Mouse (Mus musculus) brain, embryonic 18.5 days (tissue): ENCODE measurements around the gene Sart1.
"Not testable (repeated sequence)": the region's sequence is repeated elsewhere in the genome, so short reads cannot be mapped to it uniquely, and the experiment has no call there.

Source experiments
- DNase-seq: peaks from one replicate; pipeline ENCODE4 v3.0.0-alpha.2; 2012; ENCODE audit warnings: low read depth, low spot score

The Sart1 gene

GRCm38 (mm10) chr19:5414534-5414957 is 26.0 kb upstream of the Sart1 start:
- no peak for DNase-seq

GRCm38 (mm10) chr19:5413840-5414239 is 25.3 kb upstream of the Sart1 start:
- no peak for DNase-seq

GRCm38 (mm10) chr19:5411961-5412360 is 23.5 kb upstream of the Sart1 start:
- no peak for DNase-seq

- DNase-seq = no peak
Observed at GRCm38 (mm10) chr19:5410641-5411040, 22.1 kb upstream of the Sart1 start.

GRCm38 (mm10) chr19:5409068-5409467 is 20.6 kb upstream of the Sart1 start:
- DNase-seq = no peak

GRCm38 (mm10) chr19:5408057-5409001 is 19.8 kb upstream of the Sart1 start:
- DNase-seq = no peak

- no peak for DNase-seq
Observed at GRCm38 (mm10) chr19:5407133-5407532, 18.6 kb upstream of the Sart1 start.

GRCm38 (mm10) chr19:5406531-5407126 is 18.1 kb upstream of the Sart1 start:
- DNase-seq = not testable (repeated sequence)

GRCm38 (mm10) chr19:5405924-5406323 is 17.4 kb upstream of the Sart1 start:
- DNase-seq = no peak

- no peak for DNase-seq
Observed at GRCm38 (mm10) chr19:5402293-5402692, 13.8 kb upstream of the Sart1 start, which contains the start of gene Tsga10ip. TSS of gene Tsga10ip (minus strand) at chr19:5402526.

GRCm38 (mm10) chr19:5401073-5401472 is 12.6 kb upstream of the Sart1 start:
- DNase-seq = not testable (repeated sequence)

GRCm38 (mm10) chr19:5395371-5395770 is 6.9 kb upstream of the Sart1 start:
- no peak for DNase-seq

- no peak for DNase-seq
Observed at GRCm38 (mm10) chr19:5394168-5394567, 5.7 kb upstream of the Sart1 start.

- no peak for DNase-seq
Observed at GRCm38 (mm10) chr19:5392892-5393291, 4.4 kb upstream of the Sart1 start.

GRCm38 (mm10) chr19:5390416-5390815 is 1.9 kb upstream of the Sart1 start:
- DNase-seq = no peak

- DNase-seq = no peak
Observed at GRCm38 (mm10) chr19:5389647-5390046, 1.1 kb upstream of the Sart1 start.

- DNase-seq = no peak
Observed at GRCm38 (mm10) chr19:5388011-5388441, 477 bp downstream of the Sart1 start.

GRCm38 (mm10) chr19:5384715-5385114 is 3.8 kb downstream of the Sart1 start:
- DNase-seq = no peak

GRCm38 (mm10) chr19:5383326-5383725 is 5.2 kb downstream of the Sart1 start:
- DNase-seq = no peak

GRCm38 (mm10) chr19:5377446-5377845 is 11.1 kb downstream of the Sart1 start:
- no peak for DNase-seq

GRCm38 (mm10) chr19:5374748-5375147 is 13.8 kb downstream of the Sart1 start:
- DNase-seq = no peak

GRCm38 (mm10) chr19:5374177-5374576 is 14.3 kb downstream of the Sart1 start:
- no peak for DNase-seq

GRCm38 (mm10) chr19:5372724-5373123 is 15.8 kb downstream of the Sart1 start:
- no peak for DNase-seq
